Mouse (Mus musculus) stomach, postnatal 0 days (tissue): Measurements from ENCODE around the gene Pkmyt1. TPM values are rescaled to one million over a fixed set of nuclear protein-coding genes. Genes with fewer than 3 reads are reported as not detected.
A peak's percentile ranks its signal among the peaks of the same experiment; 100 is the strongest.

Source experiments
- ATAC-seq: fragments of 200-750 bp; cut with Nextera tagmentation; 2 replicates; pipeline ENCODE4 v1.8.0; 2017; ENCODE audit not compliant: low FRiP score, low TSS enrichment
- DNase-seq: peaks from one replicate; pipeline ENCODE4 v3.0.0-alpha.2; 2016; ENCODE audit warnings: low spot score
- H3K27ac ChIP-seq: fragments of 300-500 bp; sonication (generic); replicated peaks from 2 replicates; pipeline ENCODE4 v1.5.1; 2014; ENCODE audit warnings: mild to moderate bottlenecking, control low read depth
- H3K27me3 ChIP-seq: fragments of 300-500 bp; sonication (generic); 2 replicates; pipeline ENCODE4 v1.6.1; 2014; ENCODE audit warnings: low read length; ENCODE audit not compliant: control insufficient read depth, insufficient read depth
- H3K36me3 ChIP-seq: fragments of 300-500 bp; sonication (generic); 2 replicates; pipeline ENCODE4 v1.6.1; 2014; ENCODE audit warnings: low read length, mixed read lengths; ENCODE audit not compliant: control insufficient read depth, insufficient read depth
- H3K4me1 ChIP-seq: fragments of 300-500 bp; sonication (generic); replicated peaks from 2 replicates; pipeline ENCODE4 v1.6.1; 2014; ENCODE audit warnings: antibody characterized with exemption; ENCODE audit not compliant: control insufficient read depth, insufficient read depth
- H3K4me2 ChIP-seq: fragments of 300-500 bp; sonication (generic); replicated peaks from 2 replicates; pipeline ENCODE4 v1.6.1; 2014; ENCODE audit warnings: low read depth, mild to moderate bottlenecking, control low read depth, moderate library complexity
- H3K4me3 ChIP-seq: fragments of 300-500 bp; sonication (generic); 2 replicates; pipeline ENCODE4 v1.5.1; 2014; ENCODE audit warnings: low read depth, low read length, control low read depth
- H3K9ac ChIP-seq: fragments of 300-500 bp; sonication (generic); 2 replicates; pipeline ENCODE4 v1.6.1; 2014; ENCODE audit warnings: mild to moderate bottlenecking, low read length, control low read depth, mixed read lengths
- H3K9me3 ChIP-seq: fragments of 300-500 bp; sonication (generic); 2 replicates; pipeline ENCODE4 v1.6.1; 2016; ENCODE audit warnings: low read length; ENCODE audit not compliant: control insufficient read depth
- CTCF ChIP-seq: IDR thresholded peaks from 2 replicates; pipeline ENCODE4 v1.5.1; 2016; ENCODE audit warnings: antibody characterized with exemption, low read depth, mild to moderate bottlenecking, moderate library complexity
- EP300 ChIP-seq: optimal IDR thresholded peaks from 2 replicates; pipeline ENCODE3; 2016; ENCODE audit warnings: antibody characterized with exemption
- WGBS: fragments of 180-500 bp; shearing (Covaris S2); extraction: QIAGEN DNeasy Blood & Tissue Kit; methylation state at CpG from one replicate; pipeline ENCODE4 v1.1.7; 2014; 5-methylcytosine and 5-hydroxymethylcytosine counted together
- polyA plus RNA-seq: library from polyadenylated mRNA; unstranded; fragments of >200 nt; fragmentation: Nextera tagmentation; extraction: Ambion mirVana; gene quantifications from 2 replicates; pipeline ENCODE4 v1.2.1, GENCODE M21; 2015

Gene Pkmyt1
- polyA plus RNA-seq, 1 experiment from 2014 or later = 17.6 TPM

GRCm38 (mm10) chr17:23755689-23756088 is 29.6 kb downstream of the Pkmyt1 start:
- no peaks in the 10 kb centered on the region for H3K27me3 ChIP-seq
- 83% methylated on average over 13 of the region's 13 CpGs for WGBS
- no peaks in the 10 kb centered on the region for H3K9me3 ChIP-seq
- no peak overlapping the region for H3K9ac ChIP-seq
- 0 out of 2 replicates have a peak, but pooled peaks have one; percentile 22 for ATAC-seq
- H3K36me3 ChIP-seq = peaks cover 29% of the 10 kb centered on the region
- no peaks in the 10 kb centered on the region for H3K4me1 ChIP-seq
- no peak for TF ChIP-seq CTCF
- no peak for TF ChIP-seq EP300
- no peak for DNase-seq
- 0 out of 2 replicates have a peak overlapping the region, but pooled peaks have one; percentile 24 for H3K27ac ChIP-seq
- no peak overlapping the region for H3K4me3 ChIP-seq
- H3K4me2 ChIP-seq = no peak overlapping the region

- DNase-seq (no peak), ATAC-seq (no peak)
- H3K9me3 ChIP-seq = no peaks in the 10 kb centered on the region
- H3K9ac ChIP-seq = no peak overlapping the region
- H3K4me1 ChIP-seq = no peaks in the 10 kb centered on the region
- H3K4me2 ChIP-seq = no peak overlapping the region
- no peak overlapping the region for H3K27ac ChIP-seq
- TF ChIP-seq EP300 (no peak), CTCF (no peak)
- peaks cover 31% of the 10 kb centered on the region for H3K36me3 ChIP-seq
- H3K27me3 ChIP-seq = no peaks in the 10 kb centered on the region
- WGBS = 92% methylated on average over 9 of the region's 9 CpGs
- H3K4me3 ChIP-seq = no peak overlapping the region
These were observed 31.4 kb downstream of the Pkmyt1 start for GRCm38 (mm10) chr17:23757581-23757980.

DNA sequence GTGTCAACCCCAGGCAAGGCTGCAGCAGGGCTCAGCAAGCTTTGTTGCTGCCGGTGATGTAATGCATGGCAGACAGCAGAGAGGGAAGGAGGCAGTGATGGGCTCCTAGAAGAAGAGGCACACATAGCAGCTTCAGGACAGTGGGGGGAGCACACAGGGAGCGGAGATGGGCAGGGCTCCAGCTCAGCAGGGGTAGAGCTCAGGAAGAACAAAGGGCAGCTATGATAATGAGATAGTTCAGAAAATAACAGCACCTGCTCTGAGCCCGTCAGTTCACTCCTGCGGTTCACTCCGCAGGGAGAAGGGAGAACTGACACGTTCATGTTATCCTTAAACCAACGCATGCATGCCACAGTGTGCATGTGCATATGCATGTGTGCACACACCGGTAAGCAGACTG is 32.7 kb downstream of the Pkmyt1 start:
- H3K9me3 ChIP-seq = no peaks in the 10 kb centered on the region
- peaks cover 21% of the 10 kb centered on the region for H3K36me3 ChIP-seq
- H3K27me3 ChIP-seq = no peaks in the 10 kb centered on the region
- H3K4me2 ChIP-seq = no peak overlapping the region
- no peak overlapping the region for H3K9ac ChIP-seq
- ATAC-seq (no peak), DNase-seq (no peak)
- TF ChIP-seq EP300 (no peak), CTCF (no peak)
- 86% methylated on average over 8 of the region's 8 CpGs for WGBS
- no peak overlapping the region for H3K4me3 ChIP-seq
- H3K27ac ChIP-seq = no peak overlapping the region
- no peaks in the 10 kb centered on the region for H3K4me1 ChIP-seq

GRCm38 (mm10) chr17:23760231-23760630 is 34.1 kb downstream of the Pkmyt1 start:
- no peak for ATAC-seq
- no peak for DNase-seq
- TF ChIP-seq EP300 (no peak), CTCF (no peak)
- 94% methylated on average over 9 of the region's 9 CpGs for WGBS
- Histone ChIP-seq H3K27ac (no peak overlapping the region), H3K9ac (no peak overlapping the region), H3K4me2 (no peak overlapping the region), H3K4me1 (no peaks in the 10 kb centered on the region), H3K27me3 (no peaks in the 10 kb centered on the region), H3K4me3 (no peak overlapping the region), H3K36me3 (peaks cover 21% of the 10 kb centered on the region), H3K9me3 (no peaks in the 10 kb centered on the region)

- TF ChIP-seq EP300 (no peak), CTCF (no peak)
- no peak for ATAC-seq
- no peak overlapping the region for H3K9ac ChIP-seq
- DNase-seq = no peak
- H3K4me3 ChIP-seq = no peak overlapping the region
- H3K4me1 ChIP-seq = no peaks in the 10 kb centered on the region
- no peak overlapping the region for H3K4me2 ChIP-seq
- WGBS = 94% methylated on average over 3 of the region's 3 CpGs
- no peaks in the 10 kb centered on the region for H3K27me3 ChIP-seq
- H3K9me3 ChIP-seq = no peaks in the 10 kb centered on the region
- no peak overlapping the region for H3K27ac ChIP-seq
- peaks cover 16% of the 10 kb centered on the region for H3K36me3 ChIP-seq
These were observed 35.0 kb downstream of the Pkmyt1 start for GRCm38 (mm10) chr17:23761155-23761554.

DNA sequence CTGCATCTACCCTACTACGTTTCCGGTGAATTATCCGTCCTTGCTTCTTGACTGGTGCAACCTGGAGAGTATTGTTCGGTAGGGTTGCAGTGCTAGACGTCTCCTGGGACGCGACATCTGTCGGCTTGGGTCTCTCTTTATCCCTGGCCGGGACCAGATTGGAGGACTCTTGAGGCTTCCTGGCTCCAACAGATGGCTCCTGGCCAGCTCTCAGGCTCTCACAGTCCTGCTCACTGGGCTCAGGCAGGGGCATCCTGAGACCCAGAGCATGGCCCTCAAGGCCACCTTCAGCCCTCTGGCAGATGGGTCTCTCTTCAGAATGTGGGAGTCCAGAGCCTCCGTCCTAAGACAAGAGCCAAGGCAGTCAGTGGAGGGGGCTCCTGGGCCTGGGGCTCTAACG is 36.8 kb downstream of the Pkmyt1 start:
- Histone ChIP-seq H3K36me3 (peaks cover 10% of the 10 kb centered on the region; the same call in 1 of the 2 replicates), H3K4me3 (no peak overlapping the region), H3K27ac (no peak overlapping the region), H3K4me2 (no peak overlapping the region), H3K9me3 (no peaks in the 10 kb centered on the region), H3K9ac (no peak overlapping the region), H3K4me1 (no peaks in the 10 kb centered on the region), H3K27me3 (no peaks in the 10 kb centered on the region)
- 91% methylated on average over 11 of the region's 11 CpGs for WGBS
- DNase-seq = no peak
- no peak for ATAC-seq
- TF ChIP-seq EP300 (no peak), CTCF (no peak)
